Mouse (Mus musculus): ENCODE measurements around the gene BC030867. TPM values are rescaled to one million over a fixed set of nuclear protein-coding genes. Genes with fewer than 3 reads are reported as not detected.

The BC030867 gene
- polyA plus RNA-seq, 1 experiment, result 12.0 TPM

GRCm38 (mm10) chr11:102308104-102308503 is 59.4 kb downstream of the BC030867 start:
- TF ChIP-seq MAX (IDR thresholded peaks at IDR 0.05) (no peak), MYOD1 (IDR thresholded peaks at IDR 0.05; ENCODE audit: control insufficient read depth, insufficient read length, low read depth) (no peak), USF1 (IDR thresholded peaks at IDR 0.05; ENCODE audit: low read depth) (no peak), MYOG (IDR thresholded peaks at IDR 0.05; ENCODE audit: control insufficient read depth, extremely low read depth, insufficient read length) (no peak), FOSL1 (IDR thresholded peaks at IDR 0.05; ENCODE audit: insufficient read depth, low read length, poor library complexity, severe bottlenecking) (no peak), CEBPB (IDR thresholded peaks at IDR 0.05; ENCODE audit: low read depth) (no peak), CTCF (IDR thresholded peaks at IDR 0.05; ENCODE audit: control insufficient read depth, insufficient read depth, insufficient read length) (no peak)
- peaks cover 63% of the 10 kb centered on the region for H3K36me3 ChIP-seq (ENCODE audit: control insufficient read depth, insufficient read depth)

GRCm38 (mm10) chr11:102308979-102309378 is 60.3 kb downstream of the BC030867 start:
- Histone ChIP-seq H3K36me3 (ENCODE audit: control insufficient read depth, insufficient read depth) (peaks cover 72% of the 10 kb centered on the region), H3K27me3 (ENCODE audit: control insufficient read depth, insufficient read depth, insufficient read length) (no peaks in the 10 kb centered on the region), H3K79me2 (ENCODE audit: control insufficient read depth, insufficient read depth) (peaks cover 2% of the 10 kb centered on the region), H3K79me3 (ENCODE audit: low read depth) (no peaks in the 10 kb centered on the region), H3ac (ENCODE audit: control insufficient read depth, insufficient read length, low read depth) (peak overlapping the region; percentile 68), H3K4me3 (ENCODE audit: insufficient read depth, poor library complexity, severe bottlenecking) (peak overlapping the region; percentile 25)
- TF ChIP-seq CTCF (IDR thresholded peaks at IDR 0.05; ENCODE audit: control insufficient read depth, insufficient read depth, insufficient read length), result peak; percentile 82
- no peak for TF ChIP-seq MYOD1 (IDR thresholded peaks at IDR 0.05; ENCODE audit: control insufficient read depth, insufficient read length, low read depth)
- TF ChIP-seq MAX (IDR thresholded peaks at IDR 0.05), result peak; percentile 16

More at GRCm38 (mm10) chr11:102308104-102308503, 59.4 kb downstream of the BC030867 start:
- Histone ChIP-seq H3ac (ENCODE audit: control insufficient read depth, insufficient read length, low read depth) (no peak overlapping the region), H3K4me3 (ENCODE audit: insufficient read depth, poor library complexity, severe bottlenecking) (no peak overlapping the region), H3K27me3 (ENCODE audit: control insufficient read depth, insufficient read depth, insufficient read length) (no peaks in the 10 kb centered on the region), H3K79me2 (ENCODE audit: control insufficient read depth, insufficient read depth) (no peaks in the 10 kb centered on the region), H3K79me3 (ENCODE audit: low read depth) (no peaks in the 10 kb centered on the region)

- TF ChIP-seq CTCF (IDR thresholded peaks at IDR 0.05; ENCODE audit: control insufficient read depth, insufficient read depth, insufficient read length), result no peak
- TF ChIP-seq MAX (IDR thresholded peaks at IDR 0.05), result no peak
- no peak for TF ChIP-seq FOSL1 (IDR thresholded peaks at IDR 0.05; ENCODE audit: insufficient read depth, low read length, poor library complexity, severe bottlenecking)
- no peak for TF ChIP-seq CEBPB (IDR thresholded peaks at IDR 0.05; ENCODE audit: low read depth)
- TF ChIP-seq USF1 (IDR thresholded peaks at IDR 0.05; ENCODE audit: low read depth), result no peak
- TF ChIP-seq MYOG (IDR thresholded peaks at IDR 0.05; ENCODE audit: control insufficient read depth, extremely low read depth, insufficient read length), result no peak
- no peak for TF ChIP-seq MYOD1 (IDR thresholded peaks at IDR 0.05; ENCODE audit: control insufficient read depth, insufficient read length, low read depth)
- H3K79me2 ChIP-seq (ENCODE audit: control insufficient read depth, insufficient read depth), result peaks cover 12% of the 10 kb centered on the region
- peaks cover 3% of the 10 kb centered on the region for H3K79me3 ChIP-seq (ENCODE audit: low read depth)
- H3K36me3 ChIP-seq (ENCODE audit: control insufficient read depth, insufficient read depth), result peaks cover 81% of the 10 kb centered on the region
- H3K27me3 ChIP-seq (ENCODE audit: control insufficient read depth, insufficient read depth, insufficient read length), result no peaks in the 10 kb centered on the region
- H3ac ChIP-seq (ENCODE audit: control insufficient read depth, insufficient read length, low read depth), result peak overlapping the region; percentile 68
- H3K4me3 ChIP-seq (ENCODE audit: insufficient read depth, poor library complexity, severe bottlenecking), result no peak overlapping the region
Observed at GRCm38 (mm10) chr11:102309821-102310617, 61.3 kb downstream of the BC030867 start.

GRCm38 (mm10) chr11:102310768-102311695 is 62.4 kb downstream of the BC030867 start:
- Histone ChIP-seq H3ac (ENCODE audit: control insufficient read depth, insufficient read length, low read depth) (no peak overlapping the region), H3K27me3 (ENCODE audit: control insufficient read depth, insufficient read depth, insufficient read length) (no peaks in the 10 kb centered on the region), H3K79me3 (ENCODE audit: low read depth) (peaks cover 13% of the 10 kb centered on the region), H3K36me3 (ENCODE audit: control insufficient read depth, insufficient read depth) (peaks cover 88% of the 10 kb centered on the region), H3K4me3 (ENCODE audit: insufficient read depth, poor library complexity, severe bottlenecking) (no peak overlapping the region), H3K79me2 (ENCODE audit: control insufficient read depth, insufficient read depth) (peaks cover 22% of the 10 kb centered on the region)
- TF ChIP-seq CTCF (IDR thresholded peaks at IDR 0.05; ENCODE audit: control insufficient read depth, insufficient read depth, insufficient read length) (no peak), MAX (IDR thresholded peaks at IDR 0.05) (no peak), CEBPB (IDR thresholded peaks at IDR 0.05; ENCODE audit: low read depth) (no peak), USF1 (IDR thresholded peaks at IDR 0.05; ENCODE audit: low read depth) (no peak), MYOG (IDR thresholded peaks at IDR 0.05; ENCODE audit: control insufficient read depth, extremely low read depth, insufficient read length) (no peak), FOSL1 (IDR thresholded peaks at IDR 0.05; ENCODE audit: insufficient read depth, low read length, poor library complexity, severe bottlenecking) (no peak), MYOD1 (IDR thresholded peaks at IDR 0.05; ENCODE audit: control insufficient read depth, insufficient read length, low read depth) (no peak)

GRCm38 (mm10) chr11:102311966-102312365 is 63.3 kb downstream of the BC030867 start:
- peaks cover 19% of the 10 kb centered on the region for H3K79me3 ChIP-seq (ENCODE audit: low read depth)
- TF ChIP-seq CEBPB (IDR thresholded peaks at IDR 0.05; ENCODE audit: low read depth) (no peak), FOSL1 (IDR thresholded peaks at IDR 0.05; ENCODE audit: insufficient read depth, low read length, poor library complexity, severe bottlenecking) (no peak), USF1 (IDR thresholded peaks at IDR 0.05; ENCODE audit: low read depth) (no peak), CTCF (IDR thresholded peaks at IDR 0.05; ENCODE audit: control insufficient read depth, insufficient read depth, insufficient read length) (no peak), MYOD1 (IDR thresholded peaks at IDR 0.05; ENCODE audit: control insufficient read depth, insufficient read length, low read depth) (no peak)
- peaks cover 32% of the 10 kb centered on the region for H3K79me2 ChIP-seq (ENCODE audit: control insufficient read depth, insufficient read depth)
- no peak overlapping the region for H3ac ChIP-seq (ENCODE audit: control insufficient read depth, insufficient read length, low read depth)
- no peaks in the 10 kb centered on the region for H3K27me3 ChIP-seq (ENCODE audit: control insufficient read depth, insufficient read depth, insufficient read length)
- peaks cover 80% of the 10 kb centered on the region for H3K36me3 ChIP-seq (ENCODE audit: control insufficient read depth, insufficient read depth)
- no peak overlapping the region for H3K4me3 ChIP-seq (ENCODE audit: insufficient read depth, poor library complexity, severe bottlenecking)

All from C2C12 (cell line).